Mouse (Mus musculus) 3134 (cell line): ENCODE data around the gene Trak1.
"Not testable (repeated sequence)": the region's sequence is repeated elsewhere in the genome, so short reads cannot be mapped to it uniquely, and the experiment has no call there.

Experiments
- DNase-seq: peaks from one replicate; pipeline ENCODE4 v3.0.0-alpha.2; 2011; ENCODE audit warnings: low spot score; ENCODE audit not compliant: insufficient read length; ENCODE audit errors: extremely low read depth

Trak1 gene

GRCm38 (mm10) chr9:121422402-121422801 lies 125.1 kb downstream of the Trak1 start:
- DNase-seq = no peak

GRCm38 (mm10) chr9:121423621-121424020 lies 126.3 kb downstream of the Trak1 start:
- DNase-seq = no peak

- no peak for DNase-seq
Measured at GRCm38 (mm10) chr9:121424281-121425164, 127.2 kb downstream of the Trak1 start.

- DNase-seq = no peak
Measured at GRCm38 (mm10) chr9:121426451-121426850, 129.1 kb downstream of the Trak1 start.

GRCm38 (mm10) chr9:121426902-121427301 lies 129.6 kb downstream of the Trak1 start:
- DNase-seq = no peak

- no peak for DNase-seq
Measured at GRCm38 (mm10) chr9:121429592-121429991, 132.3 kb downstream of the Trak1 start.

- DNase-seq = no peak
Measured at GRCm38 (mm10) chr9:121430379-121430778, 133.1 kb downstream of the Trak1 start.

- DNase-seq = no peak
Measured at GRCm38 (mm10) chr9:121433745-121434528, 136.6 kb downstream of the Trak1 start.

- DNase-seq = no peak
Measured at GRCm38 (mm10) chr9:121435332-121435956, 138.1 kb downstream of the Trak1 start.

GRCm38 (mm10) chr9:121436501-121436900 lies 139.2 kb downstream of the Trak1 start:
- no peak for DNase-seq

- no peak for DNase-seq
Measured at GRCm38 (mm10) chr9:121442145-121442544, 144.8 kb downstream of the Trak1 start.

- no peak for DNase-seq
Measured at GRCm38 (mm10) chr9:121443696-121444366, 146.5 kb downstream of the Trak1 start.

- no peak for DNase-seq
Measured at GRCm38 (mm10) chr9:121444367-121444707, 147.0 kb downstream of the Trak1 start.

GRCm38 (mm10) chr9:121445364-121445763 lies 148.1 kb downstream of the Trak1 start:
- DNase-seq = no peak

- no peak for DNase-seq
Measured at GRCm38 (mm10) chr9:121446431-121446831, 149.1 kb downstream of the Trak1 start.

- DNase-seq = not testable (repeated sequence)
Measured at GRCm38 (mm10) chr9:121452342-121452942, 155.1 kb downstream of the Trak1 start.

- no peak for DNase-seq
Measured at GRCm38 (mm10) chr9:121454891-121455290, 157.6 kb downstream of the Trak1 start.

- no peak for DNase-seq
Measured at GRCm38 (mm10) chr9:121456739-121457515, 159.6 kb downstream of the Trak1 start.

- DNase-seq = no peak
Measured at GRCm38 (mm10) chr9:121458466-121458865, 161.2 kb downstream of the Trak1 start.

GRCm38 (mm10) chr9:121459950-121460349 lies 162.6 kb downstream of the Trak1 start:
- no peak for DNase-seq
